Mouse (Mus musculus) megakaryocyte progenitor cell, adult 5-6 weeks (primary cell): ENCODE results near the gene Gm12184. TPM values are rescaled to one million over a fixed set of nuclear protein-coding genes. Genes with fewer than 3 reads are reported as not detected.

ENCODE experiments used
- ATAC-seq: replicated peaks from 2 replicates; pipeline ENCODE4 v1.8.0; 2016; ENCODE audit warnings: mild to moderate bottlenecking, moderate TSS enrichment, inconsistent platforms; ENCODE audit not compliant: poor library complexity
- total RNA-seq, 2 experiments: library from RNA; stranded (forward) in 1 of 2; stranded (reverse) in 1 of 2; fragments of 157-497, 149-512 nt in 1 of 2; fragments of 200-1000 nt in 1 of 2; gene quantifications; 2 replicates each; pipeline versions ENCODE4 v1.2.3 to v1.2.4; 2015 to 2017

The Gm12184 gene
- total RNA-seq, 2 experiments from 2014 or later, result 6.8 to 14.6 TPM

- ATAC-seq, result peak; percentile 65
Measured at GRCm38 (mm10) chr11:48776664-48777063, 49.8 kb downstream of the Gm12184 start.

GRCm38 (mm10) chr11:48775483-48775882 lies 51.0 kb downstream of the Gm12184 start:
- ATAC-seq, result peak; percentile 32

Other genes starting within 250 kb of the Gm12184 start
- gene Rack1, start 26.3 kb downstream of the Gm12184 start, total RNA-seq (2015), result 3,057 and 3,071 TPM in 2 replicates
- 1,485 and 1,729 TPM in 2 replicates for gene Rack1, start 26.3 kb downstream of the Gm12184 start, total RNA-seq (2017)
- gene Trim41, start 9.3 kb downstream of the Gm12184 start, total RNA-seq (2015), result 11.7 and 12.6 TPM in 2 replicates
- 63.3 and 72.7 TPM in 2 replicates for gene Trim41, start 9.3 kb downstream of the Gm12184 start, total RNA-seq (2017)
- gene Trim7, start 515 bp downstream of the Gm12184 start, total RNA-seq (2015), result 0.12 and 0.32 TPM in 2 replicates
- gene Trim7, start 515 bp downstream of the Gm12184 start, total RNA-seq (2017), result 0.51 and 3.5 TPM in 2 replicates
- gene Irgm1, start 45.0 kb upstream of the Gm12184 start, total RNA-seq (2015), result 44.1 and 45.1 TPM in 2 replicates
- gene Irgm1, start 45.0 kb upstream of the Gm12184 start, total RNA-seq (2017), result 32.4 and 34.9 TPM in 2 replicates
- 0.39 and 0.84 TPM in 2 replicates for gene Gm5431, start 75.6 kb upstream of the Gm12184 start, total RNA-seq (2015)
- gene Gm5431, start 75.6 kb upstream of the Gm12184 start, total RNA-seq (2017), result 0.27 and 0.83 TPM in 2 replicates
- 22.6 and 31.0 TPM in 2 replicates for gene Psme2b, start 119.5 kb upstream of the Gm12184 start, total RNA-seq (2015)
- gene Psme2b, start 119.5 kb upstream of the Gm12184 start, total RNA-seq (2017), result 25.4 and 31.7 TPM in 2 replicates
- 0.64 and 0.94 TPM in 2 replicates for gene Olfr56, start 152.2 kb upstream of the Gm12184 start, total RNA-seq (2015)
- 1.3 and 1.9 TPM in 2 replicates for gene Olfr56, start 152.2 kb upstream of the Gm12184 start, total RNA-seq (2017)
- 13.7 and 14.1 TPM in 2 replicates for gene 9930111J21Rik1, start 152.7 kb upstream of the Gm12184 start, total RNA-seq (2015)
- 7.6 and 8.2 TPM in 2 replicates for gene 9930111J21Rik1, start 152.7 kb upstream of the Gm12184 start, total RNA-seq (2017)
- gene Gm12185, start 165.6 kb upstream of the Gm12184 start, total RNA-seq (2015), result 0.07 and 0.54 TPM in 2 replicates
- gene Gm12185, start 165.6 kb upstream of the Gm12184 start, total RNA-seq (2017), result 1.5 and 4.9 TPM in 2 replicates
- 2.6 and 5.0 TPM in 2 replicates for gene Tgtp1, start 167.5 kb upstream of the Gm12184 start, total RNA-seq (2015)
- gene Tgtp1, start 167.5 kb upstream of the Gm12184 start, total RNA-seq (2017), result 3.0 and 7.8 TPM in 2 replicates
- 26.0 and 37.5 TPM in 2 replicates for gene 9930111J21Rik2, start 224.6 kb upstream of the Gm12184 start, total RNA-seq (2015)
- gene 9930111J21Rik2, start 224.6 kb upstream of the Gm12184 start, total RNA-seq (2017), result 25.2 and 29.4 TPM in 2 replicates
- gene Tgtp2, start 237.6 kb upstream of the Gm12184 start, total RNA-seq (2015), result 16.8 and 24.5 TPM in 2 replicates
- 56.3 and 82.0 TPM in 2 replicates for gene Tgtp2, start 237.6 kb upstream of the Gm12184 start, total RNA-seq (2017)
- gene Ifi47, start 249.9 kb upstream of the Gm12184 start, total RNA-seq (2015), result 129 and 147 TPM in 2 replicates
- gene Ifi47, start 249.9 kb upstream of the Gm12184 start, total RNA-seq (2017), result 54.3 and 57.2 TPM in 2 replicates